Mouse (Mus musculus): ENCODE results near the gene Lrp10. TPM values are rescaled to one million over a fixed set of nuclear protein-coding genes. Genes with fewer than 3 reads are reported as not detected.

Lrp10 gene
- total RNA-seq, 2 experiments from 2014 or later = 40.0 to 47.8 TPM

GRCm38 (mm10) chr14:54474744-54475143, 10.8 kb downstream of the Lrp10 start:
- DNase-seq = no peak

- peak in 1 of 2 experiments; percentile 34 for DNase-seq
Measured at GRCm38 (mm10) chr14:54475941-54476844, 12.3 kb downstream of the Lrp10 start, which contains the start of gene Rem2. Gene Rem2 (plus strand): TSS chr14:54476100.

- no peak for DNase-seq
Measured at GRCm38 (mm10) chr14:54477172-54477909, 13.4 kb downstream of the Lrp10 start.

- DNase-seq = no peak
Measured at GRCm38 (mm10) chr14:54479451-54479920, 15.5 kb downstream of the Lrp10 start.

GRCm38 (mm10) chr14:54480673-54481072, 16.7 kb downstream of the Lrp10 start:
- no peak for DNase-seq

GRCm38 (mm10) chr14:54481402-54481801, 17.5 kb downstream of the Lrp10 start:
- no peak for DNase-seq

GRCm38 (mm10) chr14:54482498-54482897, 18.6 kb downstream of the Lrp10 start:
- peak in 1 of 2 experiments; percentile 35 for DNase-seq

GRCm38 (mm10) chr14:54485899-54486298, 22.0 kb downstream of the Lrp10 start:
- DNase-seq = no peak

GRCm38 (mm10) chr14:54487732-54488131, 23.8 kb downstream of the Lrp10 start:
- no peak for DNase-seq

- DNase-seq = no peak
Measured at GRCm38 (mm10) chr14:54488350-54488749, 24.4 kb downstream of the Lrp10 start.

- DNase-seq = no peak
Measured at GRCm38 (mm10) chr14:54492345-54493131, 28.6 kb downstream of the Lrp10 start.

GRCm38 (mm10) chr14:54493236-54493635, 29.3 kb downstream of the Lrp10 start:
- DNase-seq = no peak

GRCm38 (mm10) chr14:54494234-54494633, 30.3 kb downstream of the Lrp10 start:
- peak; percentile 54 to 70 for DNase-seq

- no peak for DNase-seq
Measured at GRCm38 (mm10) chr14:54496706-54497105, 32.8 kb downstream of the Lrp10 start.

- DNase-seq = no peak
Measured at GRCm38 (mm10) chr14:54499330-54499729, 35.4 kb downstream of the Lrp10 start.

- no peak for DNase-seq
Measured at GRCm38 (mm10) chr14:54501365-54501764, 37.4 kb downstream of the Lrp10 start.

GRCm38 (mm10) chr14:54503092-54503491, 39.2 kb downstream of the Lrp10 start:
- no peak for DNase-seq

- DNase-seq = no peak
Measured at GRCm38 (mm10) chr14:54509774-54510173, 45.8 kb downstream of the Lrp10 start.

- DNase-seq = no peak
Measured at GRCm38 (mm10) chr14:54516710-54517310, 52.9 kb downstream of the Lrp10 start.
